Comparison of ENCODE assay signal across 12 mouse cellular contexts in the genomic region with DNA sequence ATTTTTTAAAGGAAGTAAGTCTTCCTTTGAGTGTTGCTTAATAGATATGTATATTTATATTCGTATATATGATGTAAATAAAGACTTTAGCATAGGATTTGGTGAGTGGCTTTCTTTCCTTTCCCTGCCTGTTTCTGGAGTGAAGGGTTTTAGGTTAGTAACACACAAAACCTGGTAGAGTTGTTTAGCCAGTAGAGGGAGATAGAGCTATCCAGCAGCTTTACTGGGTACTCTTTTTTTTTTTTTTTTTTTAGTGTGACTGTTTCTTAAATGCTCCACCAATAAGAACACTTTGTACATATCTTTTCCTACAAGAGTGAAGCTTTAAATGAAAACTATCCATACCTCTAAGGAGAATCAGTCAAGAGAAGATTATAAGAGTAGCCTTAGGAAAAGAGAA.
DNase-seq lines count a peak whose midpoint lies in the region; ATAC-seq and TF ChIP-seq lines count a peak whose summit lies in the region.
"Had no signal": no experiment of that assay in that cellular context is flagged by ENCODE, and none has a peak within 500 bp of the region (broad histone marks: within the 10 kb centered on the region; RNA-seq: fewer than 3 reads in every experiment).

No protein-coding gene starts in this region.

- peak; percentile 50 for TF ChIP-seq CTCF in lung, postnatal 0 days (IDR thresholded peaks at IDR 0.05)
- TF ChIP-seq CTCF in lung, adult 2 months (IDR thresholded peaks at IDR 0.05; ENCODE audit: insufficient read depth, low read length) = no peak
- TF ChIP-seq CTCF in stomach, postnatal 0 days (IDR thresholded peaks at IDR 0.05; ENCODE audit: low read depth) = peak; percentile 77

- H3K4me1 ChIP-seq in heart, embryonic 13.5 days = peaks cover 15% of the 10 kb centered on the region
- H3K4me1 ChIP-seq in lung, postnatal 0 days (ENCODE audit: insufficient read depth, low read depth, low read length) = no peaks in the 10 kb centered on the region
- no peaks in the 10 kb centered on the region for H3K4me1 ChIP-seq in lung, adult 2 months (ENCODE audit: control insufficient read depth, insufficient read depth, low read length)
- no peaks in the 10 kb centered on the region for H3K4me1 ChIP-seq in stomach, postnatal 0 days (replicated peaks; ENCODE audit: control insufficient read depth, insufficient read depth)
- H3K4me1 ChIP-seq: embryonic facial prominence, embryonic 13.5 days; limb, embryonic 15.5 days had no signal

- H3K4me3 ChIP-seq in heart, embryonic 13.5 days = no peak overlapping the region
- no peak overlapping the region for H3K4me3 ChIP-seq in lung, postnatal 0 days (ENCODE audit: low read depth, low read length)
- no peak overlapping the region for H3K4me3 ChIP-seq in lung, adult 2 months (replicated peaks; ENCODE audit: extremely low read depth, low read depth, low read length)
- H3K4me3 ChIP-seq in stomach, postnatal 0 days (ENCODE audit: low read depth, low read length) = no peak overlapping the region
- H3K4me3 ChIP-seq: embryonic facial prominence, embryonic 13.5 days; limb, embryonic 15.5 days; myocyte had no signal

- peak overlapping the region; percentile 71 for H3K27ac ChIP-seq in heart, embryonic 13.5 days (replicated peaks)
- no peak overlapping the region for H3K27ac ChIP-seq in lung, postnatal 0 days (ENCODE audit: low read length)
- no peak overlapping the region for H3K27ac ChIP-seq in stomach, postnatal 0 days (replicated peaks)
- H3K27ac ChIP-seq: embryonic facial prominence, embryonic 13.5 days; limb, embryonic 15.5 days had no signal

- H3K9ac ChIP-seq in heart, embryonic 13.5 days = no peak overlapping the region
- no peak overlapping the region for H3K9ac ChIP-seq in lung, postnatal 0 days (replicated peaks; ENCODE audit: low read depth)
- H3K9ac ChIP-seq in stomach, postnatal 0 days (ENCODE audit: low read length) = no peak overlapping the region
- H3K9ac ChIP-seq: limb, embryonic 15.5 days had no signal

- no peak for TF ChIP-seq EP300 in lung, postnatal 0 days (IDR thresholded peaks at IDR 0.05)
- no peak for TF ChIP-seq EP300 in stomach, postnatal 0 days (optimal IDR thresholded peaks at IDR 0.05)

- no peaks in the 10 kb centered on the region for H3K36me3 ChIP-seq in heart, embryonic 13.5 days
- H3K36me3 ChIP-seq in lung, postnatal 0 days (ENCODE audit: insufficient read depth, low read length) = no peaks in the 10 kb centered on the region
- H3K36me3 ChIP-seq in stomach, postnatal 0 days (ENCODE audit: control insufficient read depth, insufficient read depth, low read length) = no peaks in the 10 kb centered on the region
- H3K36me3 ChIP-seq: embryonic facial prominence, embryonic 13.5 days; limb, embryonic 15.5 days had no signal

- no peaks in the 10 kb centered on the region for H3K27me3 ChIP-seq in heart, embryonic 13.5 days (replicated peaks)
- H3K27me3 ChIP-seq in lung, postnatal 0 days (replicated peaks; ENCODE audit: insufficient read depth, low read length) = no peaks in the 10 kb centered on the region
- H3K27me3 ChIP-seq in stomach, postnatal 0 days (ENCODE audit: control insufficient read depth, insufficient read depth, low read length) = no peaks in the 10 kb centered on the region
- H3K27me3 ChIP-seq: embryonic facial prominence, embryonic 13.5 days; limb, embryonic 15.5 days had no signal

- H3K9me3 ChIP-seq in heart, embryonic 13.5 days = no peaks in the 10 kb centered on the region
- H3K9me3 ChIP-seq in lung, postnatal 0 days (ENCODE audit: low read length) = no peaks in the 10 kb centered on the region
- H3K9me3 ChIP-seq in stomach, postnatal 0 days (ENCODE audit: control insufficient read depth, low read length) = no peaks in the 10 kb centered on the region
- H3K9me3 ChIP-seq: embryonic facial prominence, embryonic 13.5 days; limb, embryonic 15.5 days had no signal

- DNase-seq in heart, adult 11 months = no peak
- DNase-seq in lung, postnatal 0 days (ENCODE audit: low spot score) = peak; percentile 69
- no peak for DNase-seq in lung, adult 2 months
- peak; percentile 33 for DNase-seq in brain, adult 2 months (ENCODE audit: low read depth, low spot score)
- DNase-seq in stomach, postnatal 0 days (ENCODE audit: low spot score) = no peak
- DNase-seq in thymus, postnatal 36 days = no peak
- DNase-seq: gastrocnemius, postnatal 14 days had no signal

- TF ChIP-seq POLR2A in lung, adult 2 months (IDR thresholded peaks at IDR 0.05; ENCODE audit: borderline replicate concordance, extremely low read depth, low read depth, low read length) = no peak

- H3K4me2 ChIP-seq in heart, embryonic 13.5 days = peak overlapping the region; percentile 56
- no peak overlapping the region for H3K4me2 ChIP-seq in lung, postnatal 0 days (replicated peaks; ENCODE audit: low read depth, low read length)
- no peak overlapping the region for H3K4me2 ChIP-seq in stomach, postnatal 0 days (replicated peaks; ENCODE audit: low read depth)
- H3K4me2 ChIP-seq: embryonic facial prominence, embryonic 13.5 days; limb, embryonic 15.5 days had no signal

- WGBS in heart, embryonic 13.5 days = 6% methylated on average over 1 of the region's 1 CpGs
- 4% methylated on average over 1 of the region's 1 CpGs for WGBS in lung, postnatal 0 days
- WGBS in lung, adult 2 months = 18% methylated on average over 1 of the region's 1 CpGs
- WGBS in stomach, postnatal 0 days = 17% methylated on average over 1 of the region's 1 CpGs

- ATAC-seq in heart, embryonic 13.5 days (ENCODE audit: extremely low read depth, insufficient number of reproducible peaks, low FRiP score, low TSS enrichment) = no peak
- ATAC-seq in lung, postnatal 0 days = no peak
- ATAC-seq in stomach, postnatal 0 days (ENCODE audit: low FRiP score, low TSS enrichment) = no peak
- ATAC-seq in megakaryocyte, adult 5-6 weeks (ENCODE audit: poor library complexity, severe bottlenecking) = no peak

Comparison
In these comparisons a context has a peak if more than half of its experiments do, and no peak if none do; other contexts are left out.
1. DNase-seq: peak in lung, postnatal 0 days (single experiment) and brain, adult 2 months (single experiment); none in heart, adult 11 months (single experiment), lung, adult 2 months (single experiment), stomach, postnatal 0 days (single experiment) and thymus, postnatal 36 days (0 of 2).